Mouse (Mus musculus): ENCODE results near the gene Tjp1. TPM values are rescaled to one million over a fixed set of nuclear protein-coding genes. Genes with fewer than 3 reads are reported as not detected.

Tjp1 gene
- polyA plus RNA-seq, 3 experiments from 2014 or later: not detected

GRCm38 (mm10) chr7:65387560-65388175 is 139.9 kb downstream of the Tjp1 start:
- no peak for ATAC-seq

GRCm38 (mm10) chr7:65384775-65385174 is 142.8 kb downstream of the Tjp1 start:
- no peak for ATAC-seq

GRCm38 (mm10) chr7:65382515-65383283 is 144.9 kb downstream of the Tjp1 start:
- no peak for ATAC-seq

GRCm38 (mm10) chr7:65381896-65382295 is 145.7 kb downstream of the Tjp1 start:
- no peak for ATAC-seq

GRCm38 (mm10) chr7:65380716-65381115 is 146.9 kb downstream of the Tjp1 start:
- ATAC-seq: no peak

- no peak for ATAC-seq
Observed at GRCm38 (mm10) chr7:65378818-65379565, 148.6 kb downstream of the Tjp1 start.

GRCm38 (mm10) chr7:65377521-65377920 is 150.1 kb downstream of the Tjp1 start:
- no peak for ATAC-seq

GRCm38 (mm10) chr7:65375621-65376020 is 152.0 kb downstream of the Tjp1 start:
- no peak for ATAC-seq

- ATAC-seq: no peak
Observed at GRCm38 (mm10) chr7:65375176-65375575, 152.4 kb downstream of the Tjp1 start.

- peak; percentile 48 for ATAC-seq
Observed at GRCm38 (mm10) chr7:65373336-65373735, 154.2 kb downstream of the Tjp1 start.

- ATAC-seq: no peak
Observed at GRCm38 (mm10) chr7:65371765-65372164, 155.8 kb downstream of the Tjp1 start.

- ATAC-seq: no peak
Observed at GRCm38 (mm10) chr7:65370787-65371616, 156.6 kb downstream of the Tjp1 start.

- no peak for ATAC-seq
Observed at GRCm38 (mm10) chr7:65370381-65370786, 157.2 kb downstream of the Tjp1 start.

GRCm38 (mm10) chr7:65369101-65369500 is 158.5 kb downstream of the Tjp1 start:
- ATAC-seq: no peak

GRCm38 (mm10) chr7:65367386-65368245 is 160.0 kb downstream of the Tjp1 start:
- no peak for ATAC-seq

GRCm38 (mm10) chr7:65366153-65366552 is 161.4 kb downstream of the Tjp1 start:
- no peak for ATAC-seq

- no peak for ATAC-seq
Observed at GRCm38 (mm10) chr7:65365560-65365959, 162.0 kb downstream of the Tjp1 start.

GRCm38 (mm10) chr7:65360278-65360677 is 167.3 kb downstream of the Tjp1 start:
- no peak for ATAC-seq

GRCm38 (mm10) chr7:65359774-65360173 is 167.8 kb downstream of the Tjp1 start:
- no peak for ATAC-seq

GRCm38 (mm10) chr7:65357538-65357937 is 170.0 kb downstream of the Tjp1 start:
- no peak for ATAC-seq

- ATAC-seq: no peak
Observed at GRCm38 (mm10) chr7:65356204-65356603, 171.4 kb downstream of the Tjp1 start.

GRCm38 (mm10) chr7:65354908-65355307 is 172.7 kb downstream of the Tjp1 start:
- ATAC-seq: no peak

Data from inflammation-experienced regulatory T-cells, adult 6 months (primary cell).